Mouse (Mus musculus): ENCODE measurements around the gene Btbd9. TPM values are rescaled to one million over a fixed set of nuclear protein-coding genes. Genes with fewer than 3 reads are reported as not detected.

The Btbd9 gene
- polyA plus RNA-seq, 1 experiment from 2014 or later: 52.5 TPM

DNA sequence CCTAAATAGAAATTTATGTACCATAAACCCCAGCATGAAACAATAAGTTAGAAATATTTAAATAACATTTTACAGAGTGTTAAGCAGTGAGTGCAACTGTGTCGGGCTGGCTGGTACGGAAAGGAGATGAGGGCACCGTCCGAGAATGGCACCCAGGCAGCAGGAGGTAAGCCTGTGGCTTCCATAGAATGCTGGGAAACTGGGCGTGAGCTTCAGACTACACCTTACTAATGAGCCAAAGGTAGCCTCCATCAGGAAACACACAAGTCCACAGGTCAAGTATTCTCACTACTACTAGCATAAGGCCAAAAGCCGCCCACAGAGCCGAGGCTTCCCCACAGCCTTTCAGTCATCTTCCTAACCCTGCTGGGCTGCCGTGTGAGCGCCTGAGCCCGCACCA is 144.2 kb downstream of the Btbd9 start:
- WGBS: 92% methylated on average over 10 of the region's 10 CpGs
- no peaks in the 10 kb centered on the region for H3K4me1 ChIP-seq (ENCODE audit: control insufficient read depth, insufficient read depth, low read length)

DNA sequence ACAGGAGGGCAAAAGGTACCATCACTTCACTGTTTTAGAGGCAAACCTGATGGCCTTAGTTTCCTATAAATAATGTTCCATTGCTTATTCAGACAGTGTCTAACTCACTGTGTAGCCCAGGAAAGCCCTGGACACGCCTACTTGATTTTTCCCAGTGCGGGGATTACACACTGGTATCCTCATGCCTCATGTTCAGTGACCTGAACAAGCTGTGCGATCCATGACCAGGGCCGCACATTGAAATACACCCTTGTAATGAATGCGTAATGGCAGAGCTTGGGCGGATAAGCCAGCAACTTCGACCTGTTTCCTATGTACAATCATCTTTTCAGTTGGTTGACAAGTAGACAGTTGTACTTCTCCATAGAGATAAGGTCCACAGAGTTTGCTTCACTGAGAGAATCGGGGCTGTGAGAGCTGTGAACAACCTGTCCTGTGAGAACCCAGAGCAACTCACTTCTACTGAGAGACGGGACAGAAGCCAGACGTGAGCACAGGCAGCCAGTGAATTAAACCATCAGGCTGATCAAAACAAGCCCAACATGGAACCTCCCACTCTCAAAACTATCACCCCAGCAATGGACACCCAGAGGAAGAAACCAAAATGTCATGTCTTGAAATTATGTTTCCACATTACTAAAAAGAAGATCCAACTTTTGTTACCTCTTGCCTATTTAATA is 145.2 kb downstream of the Btbd9 start:
- Histone ChIP-seq H3K27me3 (ENCODE audit: control insufficient read depth, insufficient read depth, low read length) (no peaks in the 10 kb centered on the region), H3K36me3 (ENCODE audit: control insufficient read depth, insufficient read depth, low read length) (no peaks in the 10 kb centered on the region), H3K4me3 (ENCODE audit: low read length) (no peak overlapping the region), H3K9me3 (ENCODE audit: control insufficient read depth, low read length) (no peaks in the 10 kb centered on the region), H3K4me1 (ENCODE audit: control insufficient read depth, insufficient read depth, low read length) (no peaks in the 10 kb centered on the region), H3K27ac (ENCODE audit: low read depth, low read length) (no peak overlapping the region), H3K9ac (ENCODE audit: low read depth, low read length) (no peak overlapping the region), H3K4me2 (replicated peaks; ENCODE audit: low read depth, low read length) (no peak overlapping the region)
- WGBS: 49% methylated on average over 10 of the region's 10 CpGs
- ATAC-seq (ENCODE audit: low FRiP score, low TSS enrichment): no peak

More for the DNA sequence above, 144.2 kb downstream of the Btbd9 start:
- Histone ChIP-seq H3K9ac (ENCODE audit: low read depth, low read length) (no peak overlapping the region), H3K4me3 (ENCODE audit: low read length) (no peak overlapping the region), H3K27me3 (ENCODE audit: control insufficient read depth, insufficient read depth, low read length) (no peaks in the 10 kb centered on the region), H3K9me3 (ENCODE audit: control insufficient read depth, low read length) (no peaks in the 10 kb centered on the region), H3K27ac (ENCODE audit: low read depth, low read length) (no peak overlapping the region), H3K36me3 (ENCODE audit: control insufficient read depth, insufficient read depth, low read length) (no peaks in the 10 kb centered on the region), H3K4me2 (replicated peaks; ENCODE audit: low read depth, low read length) (no peak overlapping the region)
- no peak for ATAC-seq (ENCODE audit: low FRiP score, low TSS enrichment)

DNA sequence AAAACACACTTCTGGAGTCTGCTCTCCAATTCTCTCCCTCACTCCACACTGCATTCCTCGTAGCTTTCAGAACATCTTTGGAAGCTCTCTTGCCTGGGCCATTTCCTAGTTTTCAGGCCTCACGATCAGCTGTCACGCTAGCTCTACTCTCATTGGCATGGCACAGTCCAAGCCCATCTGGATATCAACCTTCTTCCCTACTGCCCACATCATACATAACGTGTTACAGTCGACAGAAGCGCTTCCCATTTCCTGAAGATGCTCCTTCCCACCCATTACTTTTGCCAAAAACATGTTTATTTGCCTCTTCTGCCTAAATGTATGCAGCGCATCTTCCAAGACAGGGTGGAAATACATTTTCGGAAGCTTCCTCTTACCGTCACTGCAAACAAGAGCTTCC is 147.6 kb downstream of the Btbd9 start:
- no peak overlapping the region for H3K9ac ChIP-seq (ENCODE audit: low read depth, low read length)
- no peaks in the 10 kb centered on the region for H3K36me3 ChIP-seq (ENCODE audit: control insufficient read depth, insufficient read depth, low read length)
- ATAC-seq (ENCODE audit: low FRiP score, low TSS enrichment): no peak
- WGBS: 91% methylated on average over 9 of the region's 9 CpGs
- no peaks in the 10 kb centered on the region for H3K4me1 ChIP-seq (ENCODE audit: control insufficient read depth, insufficient read depth, low read length)
- H3K9me3 ChIP-seq (ENCODE audit: control insufficient read depth, low read length): no peaks in the 10 kb centered on the region
- no peak overlapping the region for H3K27ac ChIP-seq (ENCODE audit: low read depth, low read length)
- H3K27me3 ChIP-seq (ENCODE audit: control insufficient read depth, insufficient read depth, low read length): no peaks in the 10 kb centered on the region
- no peak overlapping the region for H3K4me2 ChIP-seq (replicated peaks; ENCODE audit: low read depth, low read length)
- no peak overlapping the region for H3K4me3 ChIP-seq (ENCODE audit: low read length)

DNA sequence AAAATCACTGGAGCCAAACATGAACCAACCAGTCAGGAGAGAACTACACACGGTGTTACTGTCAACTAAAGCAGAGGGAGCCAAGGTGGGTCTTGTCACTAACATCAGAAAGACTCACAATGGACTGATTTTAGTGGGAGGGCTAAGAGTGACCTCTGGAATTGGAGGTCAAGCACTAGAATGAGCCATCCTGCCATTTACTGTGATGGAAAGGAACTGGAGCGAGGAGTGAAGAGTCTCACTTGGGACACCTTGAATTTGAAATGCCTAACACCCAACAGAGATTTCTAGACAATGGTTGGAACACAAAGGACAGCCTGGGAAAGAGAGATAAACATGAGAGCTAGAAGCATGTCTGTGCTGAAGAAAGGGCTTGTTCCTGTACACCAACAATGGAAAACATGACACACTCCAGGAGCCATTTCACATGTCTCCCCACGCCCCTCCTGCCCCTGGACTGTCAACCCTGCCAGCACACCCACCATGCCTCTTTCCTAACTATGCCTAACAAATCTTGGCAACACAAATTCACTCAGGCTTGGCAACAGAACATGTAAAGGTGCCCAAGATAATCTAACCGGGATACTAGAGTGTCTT is 152.9 kb downstream of the Btbd9 start:
- H3K27ac ChIP-seq (ENCODE audit: low read depth, low read length): no peak overlapping the region
- H3K9ac ChIP-seq (ENCODE audit: low read depth, low read length): no peak overlapping the region
- H3K9me3 ChIP-seq (ENCODE audit: control insufficient read depth, low read length): no peaks in the 10 kb centered on the region
- H3K27me3 ChIP-seq (ENCODE audit: control insufficient read depth, insufficient read depth, low read length): no peaks in the 10 kb centered on the region
- no peak overlapping the region for H3K4me3 ChIP-seq (ENCODE audit: low read length)
- WGBS: 61% methylated on average over 4 of the region's 4 CpGs
- no peak for ATAC-seq (ENCODE audit: low FRiP score, low TSS enrichment)
- no peaks in the 10 kb centered on the region for H3K4me1 ChIP-seq (ENCODE audit: control insufficient read depth, insufficient read depth, low read length)
- no peak overlapping the region for H3K4me2 ChIP-seq (replicated peaks; ENCODE audit: low read depth, low read length)
- H3K36me3 ChIP-seq (ENCODE audit: control insufficient read depth, insufficient read depth, low read length): no peaks in the 10 kb centered on the region

DNA sequence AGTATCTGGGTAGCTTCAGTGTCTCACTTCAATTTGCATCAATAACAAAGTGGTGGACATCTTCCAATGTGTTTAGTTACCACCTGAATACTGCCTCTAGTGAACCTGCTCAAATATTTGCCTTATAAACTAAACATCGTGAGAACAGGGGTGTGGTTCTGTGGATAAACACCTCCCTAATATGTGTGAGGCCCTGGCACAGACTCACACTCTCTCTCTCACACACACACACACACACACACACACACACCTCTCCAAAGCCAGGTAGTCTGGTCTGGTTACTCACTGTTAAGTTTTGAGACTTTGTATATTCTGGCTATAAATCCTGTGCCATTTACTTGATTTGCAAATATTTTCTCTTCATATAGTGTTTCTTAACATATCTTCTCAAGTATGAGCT is 154.0 kb downstream of the Btbd9 start:
- no peak for ATAC-seq (ENCODE audit: low FRiP score, low TSS enrichment)
- Histone ChIP-seq H3K27me3 (ENCODE audit: control insufficient read depth, insufficient read depth, low read length) (no peaks in the 10 kb centered on the region), H3K36me3 (ENCODE audit: control insufficient read depth, insufficient read depth, low read length) (no peaks in the 10 kb centered on the region), H3K4me3 (ENCODE audit: low read length) (no peak overlapping the region), H3K4me1 (ENCODE audit: control insufficient read depth, insufficient read depth, low read length) (no peaks in the 10 kb centered on the region), H3K9ac (ENCODE audit: low read depth, low read length) (no peak overlapping the region), H3K4me2 (replicated peaks; ENCODE audit: low read depth, low read length) (no peak overlapping the region), H3K27ac (ENCODE audit: low read depth, low read length) (no peak overlapping the region), H3K9me3 (ENCODE audit: control insufficient read depth, low read length) (no peaks in the 10 kb centered on the region)
- WGBS: 79% methylated on average over 1 of the region's 1 CpGs

DNA sequence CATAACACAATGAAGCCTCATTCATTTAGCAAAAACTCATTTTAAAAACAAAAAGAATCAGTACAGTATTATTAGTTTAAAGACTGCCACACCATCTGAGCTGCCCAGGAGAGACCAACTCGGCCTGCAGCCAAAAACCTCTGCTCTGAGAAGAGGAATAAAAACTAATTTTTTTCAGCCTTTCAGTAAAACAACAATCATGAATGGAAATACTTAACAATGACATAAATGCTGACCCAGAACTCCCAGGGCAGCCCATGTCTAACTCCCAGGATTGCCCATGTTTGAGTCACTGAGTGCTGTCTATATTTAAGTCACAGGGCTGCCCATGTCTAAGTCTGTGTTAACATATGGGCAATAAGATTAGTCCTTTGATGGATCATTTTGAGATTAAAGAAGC is 155.0 kb downstream of the Btbd9 start:
- H3K4me1 ChIP-seq (ENCODE audit: control insufficient read depth, insufficient read depth, low read length): no peaks in the 10 kb centered on the region
- ATAC-seq (ENCODE audit: low FRiP score, low TSS enrichment): no peak
- no peak overlapping the region for H3K27ac ChIP-seq (ENCODE audit: low read depth, low read length)
- no peak overlapping the region for H3K4me2 ChIP-seq (replicated peaks; ENCODE audit: low read depth, low read length)
- WGBS: 83% methylated on average over 1 of the region's 1 CpGs
- no peak overlapping the region for H3K4me3 ChIP-seq (ENCODE audit: low read length)
- no peaks in the 10 kb centered on the region for H3K27me3 ChIP-seq (ENCODE audit: control insufficient read depth, insufficient read depth, low read length)
- no peaks in the 10 kb centered on the region for H3K9me3 ChIP-seq (ENCODE audit: control insufficient read depth, low read length)
- no peaks in the 10 kb centered on the region for H3K36me3 ChIP-seq (ENCODE audit: control insufficient read depth, insufficient read depth, low read length)
- no peak overlapping the region for H3K9ac ChIP-seq (ENCODE audit: low read depth, low read length)

DNA sequence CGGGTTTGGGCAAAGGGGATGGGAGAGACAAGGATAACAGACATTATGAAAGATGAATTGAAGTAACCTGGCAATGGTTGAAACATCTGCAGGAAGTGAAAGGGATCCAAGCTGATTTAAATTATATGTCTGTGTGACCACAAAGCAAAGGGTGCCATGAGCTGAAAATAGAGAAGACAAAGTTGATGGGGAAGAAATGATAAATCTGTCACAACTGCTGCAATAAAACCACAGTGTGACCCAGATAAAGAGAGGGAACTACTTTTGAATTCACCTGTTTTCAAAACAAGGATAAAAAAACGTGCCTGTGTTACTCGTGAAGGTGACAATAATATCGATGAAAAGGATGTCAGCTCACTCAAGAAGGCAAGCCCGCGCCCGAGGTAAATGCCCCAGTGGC is 156.8 kb downstream of the Btbd9 start:
- ATAC-seq (ENCODE audit: low FRiP score, low TSS enrichment): no peak
- H3K27ac ChIP-seq (ENCODE audit: low read depth, low read length): no peak overlapping the region
- no peaks in the 10 kb centered on the region for H3K27me3 ChIP-seq (ENCODE audit: control insufficient read depth, insufficient read depth, low read length)
- no peak overlapping the region for H3K4me2 ChIP-seq (replicated peaks; ENCODE audit: low read depth, low read length)
- H3K36me3 ChIP-seq (ENCODE audit: control insufficient read depth, insufficient read depth, low read length): no peaks in the 10 kb centered on the region
- H3K9ac ChIP-seq (ENCODE audit: low read depth, low read length): no peak overlapping the region
- H3K4me1 ChIP-seq (ENCODE audit: control insufficient read depth, insufficient read depth, low read length): no peaks in the 10 kb centered on the region
- H3K4me3 ChIP-seq (ENCODE audit: low read length): no peak overlapping the region
- no peaks in the 10 kb centered on the region for H3K9me3 ChIP-seq (ENCODE audit: control insufficient read depth, low read length)
- 79% methylated on average over 7 of the region's 7 CpGs for WGBS

DNA sequence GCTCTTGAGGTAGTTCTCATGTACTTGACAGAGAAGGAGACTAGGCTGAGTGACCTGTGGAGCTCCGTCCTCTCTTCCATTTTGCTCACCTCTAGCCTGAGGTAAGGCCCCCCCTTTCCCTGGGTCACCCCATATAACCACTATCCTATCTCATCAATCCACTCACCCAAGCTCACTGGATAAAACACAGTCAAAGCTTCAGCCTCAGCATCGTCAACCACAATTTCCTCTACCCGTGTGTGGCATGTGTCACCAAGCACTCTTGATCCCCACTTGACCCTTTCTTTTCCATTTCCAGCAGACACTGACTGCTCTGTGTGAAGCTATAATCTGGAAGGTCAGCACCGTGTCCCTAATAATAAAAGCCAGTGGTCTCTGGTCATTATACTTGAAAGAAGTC is 157.8 kb downstream of the Btbd9 start:
- Histone ChIP-seq H3K36me3 (ENCODE audit: control insufficient read depth, insufficient read depth, low read length) (no peaks in the 10 kb centered on the region), H3K4me3 (ENCODE audit: low read length) (no peak overlapping the region), H3K9me3 (ENCODE audit: control insufficient read depth, low read length) (no peaks in the 10 kb centered on the region), H3K27ac (ENCODE audit: low read depth, low read length) (no peak overlapping the region), H3K4me2 (replicated peaks; ENCODE audit: low read depth, low read length) (no peak overlapping the region), H3K4me1 (ENCODE audit: control insufficient read depth, insufficient read depth, low read length) (no peaks in the 10 kb centered on the region), H3K27me3 (ENCODE audit: control insufficient read depth, insufficient read depth, low read length) (no peaks in the 10 kb centered on the region), H3K9ac (ENCODE audit: low read depth, low read length) (no peak overlapping the region)
- no peak for ATAC-seq (ENCODE audit: low FRiP score, low TSS enrichment)
- WGBS: 77% methylated on average over 4 of the region's 4 CpGs

DNA sequence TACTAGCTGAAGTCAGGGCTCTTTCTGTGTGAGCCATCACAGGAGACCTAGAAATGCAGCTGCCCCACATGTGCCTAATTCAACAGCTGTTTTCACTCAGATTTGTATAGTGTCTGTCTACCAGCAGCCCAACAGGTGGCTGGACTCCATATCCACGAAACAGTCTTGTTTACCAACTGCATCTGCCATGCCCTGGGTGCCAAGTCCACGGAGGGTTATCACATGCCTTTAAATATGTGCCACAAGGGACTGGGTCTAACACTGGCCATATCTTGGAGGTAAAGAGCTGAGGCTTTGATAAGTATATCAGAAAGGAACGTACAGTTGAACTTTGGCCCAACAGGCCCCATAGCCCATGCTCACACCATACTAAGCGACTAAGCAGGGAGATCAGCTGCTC is 159.2 kb downstream of the Btbd9 start:
- Histone ChIP-seq H3K9me3 (ENCODE audit: control insufficient read depth, low read length) (no peaks in the 10 kb centered on the region), H3K4me1 (ENCODE audit: control insufficient read depth, insufficient read depth, low read length) (no peaks in the 10 kb centered on the region), H3K9ac (ENCODE audit: low read depth, low read length) (no peak overlapping the region), H3K27me3 (ENCODE audit: control insufficient read depth, insufficient read depth, low read length) (no peaks in the 10 kb centered on the region), H3K4me2 (replicated peaks; ENCODE audit: low read depth, low read length) (no peak overlapping the region), H3K27ac (ENCODE audit: low read depth, low read length) (no peak overlapping the region), H3K36me3 (ENCODE audit: control insufficient read depth, insufficient read depth, low read length) (no peaks in the 10 kb centered on the region), H3K4me3 (ENCODE audit: low read length) (no peak overlapping the region)
- 69% methylated on average over 4 of the region's 4 CpGs for WGBS
- ATAC-seq (ENCODE audit: low FRiP score, low TSS enrichment): no peak

All from kidney, embryonic 14.5 days (tissue).